Mouse (Mus musculus) CH12F3 (cell line): ENCODE data around the gene Trem2.
"Not testable (repeated sequence)": the region's sequence is repeated elsewhere in the genome, so short reads cannot be mapped to it uniquely, and the experiment has no call there.

ENCODE experiments used
- in situ Hi-C: fragments of 300-500 bp; cut with MboI; formaldehyde crosslinking; loops from 2 replicates; pipeline ENCODE4 v1.14.3; 2020; ENCODE audit warnings: low sequenced_read_pairs

Trem2 gene

DNA sequence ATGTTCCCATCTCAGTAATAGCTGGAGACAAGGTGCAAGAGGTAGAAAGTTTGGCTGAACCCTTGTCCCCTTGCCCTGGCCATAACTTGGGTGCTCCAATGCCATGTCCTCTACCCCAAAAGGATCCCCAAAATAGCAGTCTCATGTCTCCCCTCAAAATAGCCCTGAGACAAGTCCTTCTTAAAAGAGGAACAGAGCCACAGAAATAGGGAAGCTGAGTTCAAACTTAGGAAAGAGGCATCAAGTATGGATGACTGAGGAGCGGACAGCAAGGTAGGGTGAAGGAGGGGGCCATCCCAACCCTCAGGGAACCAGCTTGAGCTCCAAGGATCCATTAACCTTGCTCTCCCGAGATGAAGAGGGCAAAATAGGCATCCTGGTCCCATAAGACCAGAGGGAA, 1.1 kb downstream of the Trem2 start:
- in situ Hi-C loops, result no loop called here

DNA sequence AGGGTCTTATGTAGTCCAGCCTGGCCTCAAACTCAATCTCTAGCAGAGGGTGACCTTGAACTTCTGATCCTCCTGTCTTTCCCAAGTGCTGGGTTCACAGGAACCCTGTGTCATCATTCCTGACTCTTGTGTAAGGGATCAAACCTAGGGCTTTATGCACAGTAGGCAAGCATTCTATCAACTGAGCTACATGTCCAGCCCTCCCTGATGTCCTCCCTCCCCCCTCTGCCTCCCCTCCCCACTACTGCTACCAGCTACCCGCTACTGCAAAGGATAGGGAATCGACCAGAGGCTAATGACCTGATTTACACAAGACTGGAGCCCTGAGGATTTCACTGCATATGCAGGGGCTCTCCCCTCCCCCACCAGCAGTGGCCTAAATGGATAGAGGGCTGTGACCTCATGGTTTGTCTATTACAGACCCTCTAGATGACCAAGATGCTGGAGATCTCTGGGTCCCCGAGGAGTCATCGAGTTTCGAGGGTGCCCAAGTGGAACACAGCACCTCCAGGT, 4.5 kb downstream of the Trem2 start:
- in situ Hi-C loops, result no loop called here

DNA sequence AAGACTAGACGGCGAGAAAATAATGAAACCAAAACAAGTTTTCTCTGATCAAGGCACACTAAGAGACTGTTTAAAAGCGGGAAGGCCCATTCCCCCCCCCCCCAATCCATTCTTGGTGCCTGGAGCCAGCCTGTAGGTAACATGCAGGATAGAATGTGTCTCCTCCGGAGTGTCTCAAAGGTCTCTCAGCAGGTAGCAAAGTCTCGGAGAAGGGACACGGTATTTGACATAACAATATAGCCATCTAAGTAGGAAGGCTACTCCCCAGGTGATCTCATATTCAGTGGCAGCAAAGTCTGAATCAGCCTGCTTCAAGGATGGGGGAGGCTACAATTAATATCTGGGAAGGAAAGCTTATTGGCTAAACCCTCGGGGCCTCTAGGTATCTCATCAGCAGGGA, 6.8 kb downstream of the Trem2 start:
- in situ Hi-C loops, result not testable (repeated sequence)

DNA sequence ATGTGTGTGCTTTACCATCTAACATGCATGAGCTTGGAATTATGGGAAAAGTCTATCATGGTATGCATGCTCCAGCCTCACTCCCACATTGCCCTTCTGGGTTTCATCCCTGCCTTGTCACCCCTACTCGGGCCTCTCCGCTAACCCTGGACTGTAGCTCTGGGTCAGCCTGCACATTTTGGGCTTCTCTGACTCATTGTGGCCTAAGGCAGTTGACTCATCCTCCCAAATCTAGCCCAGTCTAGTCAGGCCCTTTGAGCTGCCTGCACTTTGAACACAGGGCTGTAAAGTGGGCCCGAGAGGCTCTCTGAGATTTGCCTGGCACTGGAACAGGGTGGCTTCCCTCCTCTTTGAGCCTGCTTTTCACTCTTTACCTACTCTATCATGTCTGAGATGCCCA, 9.6 kb downstream of the Trem2 start:
- in situ Hi-C loops, result no loop called here

DNA sequence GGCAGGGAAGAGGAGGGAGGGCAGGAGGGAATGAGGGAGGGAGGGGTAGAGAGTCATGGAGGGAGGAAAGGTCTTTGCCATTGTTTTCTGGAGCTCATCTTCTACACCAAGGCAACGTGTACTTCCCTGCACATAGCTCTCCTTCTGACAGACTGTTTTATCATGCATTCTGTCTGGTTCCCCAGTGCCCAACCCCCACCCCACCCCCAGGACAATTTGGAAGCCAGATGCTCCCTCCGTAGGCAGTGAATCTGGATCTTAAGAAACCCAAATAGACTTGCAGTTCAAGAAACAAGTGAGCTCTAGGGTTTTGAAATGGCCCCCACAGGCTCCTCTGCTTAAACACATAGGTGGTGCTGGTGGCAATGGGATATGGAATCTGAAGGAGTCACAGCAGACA, 11.7 kb downstream of the Trem2 start:
- in situ Hi-C loops, result no loop called here

DNA sequence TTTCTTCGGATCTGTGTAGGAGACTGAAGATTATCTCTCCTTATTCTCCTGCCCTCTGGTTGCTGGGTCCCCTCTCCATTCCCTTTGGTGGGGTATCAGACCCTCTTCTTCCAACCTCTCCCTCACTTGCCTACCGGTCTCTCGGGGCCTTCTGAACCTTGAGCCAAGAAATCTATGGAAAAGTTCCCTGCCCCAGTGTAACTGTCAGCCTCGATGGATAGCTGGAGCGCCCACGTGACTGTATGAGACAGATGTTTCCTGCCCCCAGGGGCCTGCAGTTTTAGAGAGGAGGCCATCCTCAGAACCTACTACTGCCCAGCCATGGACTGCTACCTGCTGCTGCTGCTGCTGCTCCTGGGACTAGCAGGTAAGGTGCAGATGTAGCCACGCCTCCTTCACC, 13.4 kb downstream of the Trem2 start, which contains the start of gene Treml1:
Gene Treml1 (plus strand): TSS at position 301 of the 400 bp plus-strand sequence.
- in situ Hi-C loops, result no loop called here

DNA sequence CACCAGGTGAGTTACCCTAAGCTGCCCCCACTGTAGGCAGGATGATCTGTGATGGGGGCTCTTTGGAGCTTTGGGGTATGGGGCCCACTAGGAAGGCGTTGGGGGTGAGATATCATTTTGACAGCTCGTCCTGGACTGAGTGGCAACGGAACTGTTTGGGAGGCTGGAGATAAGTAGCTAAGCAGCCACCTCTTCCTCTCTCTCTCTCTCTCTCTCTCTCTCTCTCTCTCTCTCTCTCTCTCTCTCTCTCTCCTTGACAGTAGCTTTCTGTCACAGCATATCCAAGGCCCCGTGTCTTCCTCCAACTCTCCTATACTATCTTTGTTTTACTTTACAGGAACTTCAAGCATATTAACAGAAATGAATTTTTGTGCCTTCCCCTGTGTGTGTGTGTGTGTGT, 14.3 kb downstream of the Trem2 start:
- in situ Hi-C loops, result no loop called here

DNA sequence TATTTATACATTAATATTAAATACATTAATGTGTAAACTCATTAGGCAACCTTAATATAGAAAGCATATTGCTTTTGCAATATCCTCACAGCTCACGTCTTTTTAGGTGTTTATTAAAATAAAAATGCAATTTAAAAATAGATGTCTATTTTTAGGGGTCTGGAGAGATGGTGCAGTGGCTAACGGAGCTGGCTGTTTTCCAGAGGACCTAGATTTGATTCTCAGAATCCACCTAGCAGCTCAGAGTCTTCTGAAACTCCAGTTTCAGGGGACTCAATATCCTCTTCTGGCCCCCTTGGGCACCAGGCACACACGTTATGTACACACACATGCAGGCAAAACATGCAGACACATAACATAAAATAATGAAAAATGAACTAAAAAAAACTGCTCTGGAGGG, 16.1 kb downstream of the Trem2 start:
- in situ Hi-C loops, result no loop called here

DNA sequence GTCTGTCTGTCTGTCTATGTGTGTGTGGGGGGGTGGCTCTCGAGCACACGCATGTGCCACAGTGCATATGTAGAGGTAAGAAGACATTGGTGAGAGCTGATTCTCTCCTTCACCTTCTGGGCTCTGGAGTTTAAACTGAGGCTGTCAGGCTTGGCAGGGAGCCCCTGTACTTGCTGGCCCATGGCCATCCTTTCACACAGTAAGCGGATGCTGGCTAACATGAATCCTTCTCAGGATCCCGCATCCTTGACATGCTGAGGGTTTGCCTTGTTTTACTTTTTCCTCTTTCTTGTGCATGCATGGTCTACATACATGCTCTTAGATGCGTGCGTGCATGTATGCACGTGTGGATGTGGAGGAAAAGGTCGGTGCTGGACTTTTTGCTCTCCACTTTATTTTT, 16.8 kb downstream of the Trem2 start:
- in situ Hi-C loops, result no loop called here

DNA sequence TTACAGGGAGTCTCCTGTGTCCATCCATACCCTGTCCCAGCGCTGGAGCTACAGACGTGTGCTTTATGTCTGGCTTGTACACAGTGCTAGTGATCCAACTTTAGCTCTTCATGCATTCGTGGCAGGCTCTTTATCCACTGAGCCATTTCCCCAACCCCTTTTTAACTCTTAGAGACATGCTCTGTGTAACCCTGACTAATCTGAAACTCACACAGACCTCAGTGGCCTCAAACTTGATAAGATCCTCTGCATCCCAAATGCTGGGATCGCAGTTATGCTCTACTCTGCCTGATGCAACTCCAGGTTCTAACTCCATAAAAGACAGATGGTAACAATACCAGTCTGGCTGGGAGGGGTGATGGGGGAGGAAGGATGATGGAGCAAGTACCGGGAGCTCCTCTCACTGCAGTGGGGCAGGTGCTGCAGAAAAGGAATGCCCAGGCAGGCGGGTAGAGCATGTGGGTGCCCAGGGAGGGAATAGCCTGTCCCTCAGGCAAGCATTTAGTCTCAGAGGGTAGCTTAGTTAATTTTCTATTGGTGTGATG, 17.3 kb downstream of the Trem2 start:
- in situ Hi-C loops, result no loop called here

DNA sequence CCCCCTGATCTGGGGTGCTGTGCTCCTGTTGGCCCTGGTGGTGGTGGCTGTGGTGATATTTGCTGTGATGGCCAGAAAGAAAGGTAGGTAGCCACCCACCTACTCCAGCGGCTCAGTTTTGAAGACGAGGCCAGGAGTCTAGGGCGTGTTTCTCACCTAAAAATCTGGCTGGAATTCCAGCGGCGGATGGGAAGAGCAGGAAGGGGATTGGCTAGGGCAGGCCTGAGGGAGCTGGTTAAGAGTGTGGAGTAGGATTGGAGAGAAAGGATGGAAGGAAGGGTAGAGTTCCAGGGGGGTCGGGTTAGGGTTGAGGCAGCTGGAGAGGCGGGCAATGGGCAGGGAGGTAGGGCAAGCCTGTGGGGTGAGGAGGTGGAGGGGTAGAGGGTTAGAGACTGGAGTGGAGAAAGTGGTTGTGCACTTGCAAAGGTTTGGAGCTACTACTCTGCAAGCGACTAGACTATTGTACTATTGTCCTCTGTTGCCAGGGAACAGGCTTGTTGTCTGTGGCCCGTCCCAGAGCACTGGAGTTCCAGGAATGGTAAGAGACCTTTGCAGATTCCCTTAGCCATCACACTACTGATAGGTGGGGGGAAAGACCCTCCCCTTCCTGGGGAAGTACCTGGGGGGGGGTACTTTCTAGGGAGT, 19.4 kb downstream of the Trem2 start:
- in situ Hi-C loops, result no loop called here

DNA sequence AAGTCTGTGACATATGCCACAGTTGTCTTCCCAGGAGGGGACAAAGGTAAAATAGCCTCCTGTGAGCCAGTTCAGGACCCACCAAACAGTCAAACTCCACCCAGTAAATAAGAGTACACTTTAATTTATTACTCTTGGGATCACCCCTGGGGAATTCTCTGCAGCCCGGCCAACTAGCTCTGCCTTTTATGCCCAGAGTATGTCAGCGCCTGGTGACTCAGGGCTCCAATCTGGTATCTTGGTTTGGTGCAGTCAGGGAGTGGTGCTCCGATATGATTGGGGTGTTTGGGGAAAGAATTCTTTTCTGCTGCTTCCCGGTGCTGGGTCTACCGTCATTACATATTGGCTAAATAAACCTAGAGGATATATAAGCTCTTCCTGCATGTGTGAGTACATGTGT, 20.6 kb downstream of the Trem2 start:
- in situ Hi-C loops, result no loop called here

DNA sequence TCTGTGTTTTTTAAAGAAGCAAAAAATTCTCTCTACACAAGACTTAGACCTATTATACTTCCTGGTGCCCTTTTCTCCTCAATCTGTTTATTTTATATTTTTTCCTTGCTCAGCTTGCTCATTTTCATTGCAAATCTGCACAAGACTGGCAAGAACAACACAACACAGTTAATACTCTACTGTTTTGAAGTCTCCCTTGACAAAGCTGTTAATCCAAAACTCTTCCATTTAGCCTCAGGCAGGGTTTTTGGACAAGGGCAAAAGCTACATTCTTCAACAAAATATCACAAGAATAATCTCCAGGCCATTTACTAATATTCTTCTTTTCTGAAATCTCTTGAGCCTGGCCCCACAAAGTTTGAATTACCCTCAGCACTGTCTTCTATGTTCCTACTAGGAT, 25.4 kb downstream of the Trem2 start:
- in situ Hi-C loops, result no loop called here

DNA sequence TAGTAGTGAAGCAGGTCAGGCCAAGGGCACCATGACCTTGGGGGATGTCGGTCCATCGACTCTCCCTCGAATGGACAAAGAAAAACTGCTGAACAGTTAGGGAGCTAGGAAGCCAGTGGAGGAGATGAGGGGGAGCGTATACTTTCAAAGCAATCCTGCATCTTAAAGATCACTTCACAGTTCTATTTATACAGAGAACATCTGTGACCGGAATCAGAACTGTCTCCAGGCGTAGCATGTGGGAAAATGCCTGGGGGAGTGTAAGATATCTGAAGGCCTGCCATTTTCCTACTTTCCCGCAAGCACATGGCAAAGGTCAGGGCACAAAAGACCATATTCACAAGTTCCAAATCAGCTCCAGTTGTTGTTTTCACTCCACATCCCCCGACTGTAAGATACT, 26.8 kb downstream of the Trem2 start:
- in situ Hi-C loops, result no loop called here

DNA sequence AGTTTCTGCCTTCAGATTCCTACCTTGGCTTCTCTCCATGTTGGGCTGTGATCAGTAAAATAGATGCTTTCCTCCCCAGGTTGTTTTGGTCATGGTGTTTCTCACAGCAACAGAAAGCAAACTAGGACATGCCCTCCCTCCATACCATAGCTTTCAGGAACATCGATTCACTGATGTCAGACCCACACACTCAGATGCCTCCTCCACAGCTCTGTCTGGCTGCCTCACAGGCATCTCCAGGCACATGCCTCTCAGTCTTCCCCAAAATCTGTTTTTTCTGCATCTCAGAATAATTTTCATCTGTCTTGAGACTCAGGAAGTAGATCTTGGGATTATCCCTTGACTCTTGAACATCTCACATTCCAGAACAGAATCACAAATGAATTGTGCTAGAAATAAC, 29.9 kb downstream of the Trem2 start:
- in situ Hi-C loops, result no loop called here

DNA sequence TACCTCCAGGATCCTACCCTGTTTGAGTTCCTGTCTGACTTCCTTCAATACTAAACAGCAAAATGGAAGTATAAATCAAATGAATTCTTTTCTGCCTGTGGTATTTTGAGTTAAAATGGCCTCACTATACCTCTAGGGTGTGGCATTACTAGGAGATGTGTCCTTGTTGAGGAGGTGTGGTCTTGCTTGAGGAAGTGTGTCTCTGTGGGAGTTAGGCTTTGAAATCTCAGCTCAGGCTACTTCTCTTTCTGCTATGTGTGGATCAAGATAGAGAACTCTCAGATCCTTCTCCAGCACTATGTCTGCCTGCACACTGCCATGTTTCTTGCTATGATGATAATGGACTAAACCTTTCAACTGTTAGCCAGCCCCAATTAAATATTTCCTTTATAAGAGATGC, 32.8 kb downstream of the Trem2 start:
- in situ Hi-C loops, result no loop called here

DNA sequence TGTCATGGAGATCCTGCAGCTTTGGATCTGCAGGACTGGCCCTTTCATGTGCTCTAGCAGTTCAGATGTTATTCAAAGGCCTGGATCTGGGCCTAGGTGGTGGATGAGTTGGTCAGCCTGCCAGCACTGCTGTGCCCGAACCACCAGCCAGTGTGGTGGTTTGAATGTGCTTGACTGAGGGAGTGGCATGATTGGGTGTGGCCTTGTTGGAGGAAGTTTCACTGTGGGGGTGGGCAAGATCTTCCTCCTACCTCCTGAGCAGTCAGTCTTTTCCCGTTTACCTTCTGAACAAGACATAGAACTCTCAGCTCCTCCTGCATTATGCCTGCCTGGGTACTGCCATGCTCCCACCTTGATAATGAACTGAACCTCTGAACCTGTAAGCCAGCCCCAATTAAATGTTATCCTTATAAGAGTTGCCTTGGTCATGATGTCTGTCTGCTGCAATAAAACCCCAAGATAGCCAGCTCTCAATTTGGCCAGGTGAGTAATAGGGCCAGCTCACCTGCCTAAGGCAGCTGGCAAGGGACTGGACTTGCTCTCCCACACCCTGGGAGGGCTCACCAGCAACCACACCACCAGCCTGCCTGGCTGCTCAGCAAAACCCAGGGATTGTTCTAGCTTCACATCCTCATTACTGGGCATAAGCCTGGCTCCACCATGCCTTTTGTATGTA, 39.7 kb downstream of the Trem2 start:
- in situ Hi-C loops, result no loop called here

DNA sequence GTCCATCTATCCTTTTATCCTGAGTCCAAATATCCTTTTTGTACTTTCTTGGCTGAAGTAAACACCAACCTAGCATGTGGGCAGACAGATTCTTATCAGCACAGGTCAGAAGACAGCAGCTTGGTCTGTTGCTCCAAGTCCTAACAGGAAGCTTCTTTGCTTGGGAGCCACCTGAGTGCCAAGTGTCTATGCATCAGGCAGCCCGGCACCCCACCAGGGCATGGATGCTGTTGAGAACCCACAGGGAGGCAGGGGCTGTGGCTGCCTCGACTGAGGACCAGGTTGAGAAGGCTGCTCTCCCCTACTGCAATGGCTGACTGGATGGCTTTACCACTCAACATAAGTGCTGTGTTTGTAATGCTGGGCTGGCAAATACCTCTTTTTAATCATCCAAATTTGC, 42.5 kb downstream of the Trem2 start:
- in situ Hi-C loops, result no loop called here

DNA sequence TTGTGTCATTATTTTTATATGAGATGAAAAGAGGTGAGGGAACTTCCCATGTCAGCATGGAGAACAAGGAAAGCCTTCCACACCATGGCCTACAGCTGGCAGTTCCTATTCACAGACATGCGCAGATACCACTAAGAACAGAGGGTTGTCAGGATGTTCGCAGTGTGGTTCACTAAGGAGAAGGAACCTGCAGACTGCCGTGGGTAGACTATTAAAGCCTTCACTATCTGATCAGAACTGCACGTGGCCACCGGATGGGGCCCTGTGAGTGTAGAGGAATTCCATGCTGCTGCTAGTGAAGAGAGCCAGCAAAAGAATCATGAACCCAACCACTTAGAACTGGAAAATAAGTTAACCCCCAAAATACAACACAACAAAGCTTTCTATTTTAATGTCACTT, 43.2 kb downstream of the Trem2 start:
- in situ Hi-C loops, result no loop called here

DNA sequence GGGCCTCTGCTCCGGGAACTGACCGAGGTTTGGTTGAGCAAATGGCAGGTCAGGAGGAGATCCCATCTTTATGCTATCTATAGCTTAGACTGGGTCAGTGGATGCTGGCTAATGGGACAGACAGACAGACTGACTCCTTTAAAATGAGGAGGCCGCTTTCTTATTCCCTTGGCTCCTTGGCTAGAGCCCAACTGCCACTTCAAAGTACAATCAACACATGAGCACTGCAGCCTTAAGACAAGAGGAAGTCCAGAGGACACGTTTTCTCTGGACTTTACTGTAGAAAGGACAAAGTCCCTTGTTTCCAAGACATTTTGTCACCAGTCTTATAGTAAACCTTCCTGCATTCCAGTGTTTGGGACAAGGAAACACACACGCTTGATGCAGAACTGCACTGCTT, 45.2 kb downstream of the Trem2 start:
- in situ Hi-C loops, result no loop called here

DNA sequence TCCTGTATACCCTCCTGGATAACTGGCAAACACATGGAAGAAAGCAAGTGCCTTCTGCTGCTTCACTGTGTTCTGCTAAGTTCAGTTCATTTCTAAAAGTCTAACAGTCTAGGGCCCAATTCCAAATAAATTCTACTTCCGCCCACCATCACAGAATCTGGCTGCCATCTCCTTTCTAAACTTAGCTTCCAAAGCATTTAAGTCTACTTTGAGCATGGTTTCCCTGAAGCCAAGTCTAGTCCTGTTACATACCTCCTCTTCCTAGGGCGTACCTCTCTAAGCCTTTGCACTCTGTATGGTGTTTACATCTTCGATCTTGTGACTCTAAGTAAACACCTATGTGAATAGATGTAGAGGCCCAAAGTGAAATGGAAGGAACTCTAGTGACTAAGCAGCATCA, 46.4 kb downstream of the Trem2 start:
- in situ Hi-C loops, result no loop called here

DNA sequence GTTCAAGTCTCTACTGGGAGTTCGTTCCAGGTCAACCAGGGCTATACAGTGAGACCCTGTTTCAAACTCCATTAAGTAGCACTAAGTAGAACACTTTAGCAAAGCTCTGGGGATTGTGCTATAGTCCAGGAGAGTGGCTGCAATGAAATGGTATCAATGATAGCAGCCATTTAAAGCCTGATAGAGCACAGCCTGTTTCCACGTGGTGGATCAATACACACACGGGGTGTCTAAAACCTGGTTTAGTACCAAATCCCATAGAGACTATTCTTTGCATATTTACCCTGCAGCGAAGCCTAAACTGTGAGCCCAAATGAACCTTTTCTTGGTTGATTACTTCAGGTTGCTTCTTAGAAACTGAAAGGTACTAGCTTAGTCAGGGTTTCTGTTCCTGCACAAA, 55.5 kb downstream of the Trem2 start:
- in situ Hi-C loops, result no loop called here
